Mouse (Mus musculus): Measurements from ENCODE around the gene Tead1. TPM values are rescaled to one million over a fixed set of nuclear protein-coding genes. Genes with fewer than 3 reads are reported as not detected.

The Tead1 gene
- polyA plus RNA-seq, 1 experiment from 2014 or later: 16.9 TPM

DNA sequence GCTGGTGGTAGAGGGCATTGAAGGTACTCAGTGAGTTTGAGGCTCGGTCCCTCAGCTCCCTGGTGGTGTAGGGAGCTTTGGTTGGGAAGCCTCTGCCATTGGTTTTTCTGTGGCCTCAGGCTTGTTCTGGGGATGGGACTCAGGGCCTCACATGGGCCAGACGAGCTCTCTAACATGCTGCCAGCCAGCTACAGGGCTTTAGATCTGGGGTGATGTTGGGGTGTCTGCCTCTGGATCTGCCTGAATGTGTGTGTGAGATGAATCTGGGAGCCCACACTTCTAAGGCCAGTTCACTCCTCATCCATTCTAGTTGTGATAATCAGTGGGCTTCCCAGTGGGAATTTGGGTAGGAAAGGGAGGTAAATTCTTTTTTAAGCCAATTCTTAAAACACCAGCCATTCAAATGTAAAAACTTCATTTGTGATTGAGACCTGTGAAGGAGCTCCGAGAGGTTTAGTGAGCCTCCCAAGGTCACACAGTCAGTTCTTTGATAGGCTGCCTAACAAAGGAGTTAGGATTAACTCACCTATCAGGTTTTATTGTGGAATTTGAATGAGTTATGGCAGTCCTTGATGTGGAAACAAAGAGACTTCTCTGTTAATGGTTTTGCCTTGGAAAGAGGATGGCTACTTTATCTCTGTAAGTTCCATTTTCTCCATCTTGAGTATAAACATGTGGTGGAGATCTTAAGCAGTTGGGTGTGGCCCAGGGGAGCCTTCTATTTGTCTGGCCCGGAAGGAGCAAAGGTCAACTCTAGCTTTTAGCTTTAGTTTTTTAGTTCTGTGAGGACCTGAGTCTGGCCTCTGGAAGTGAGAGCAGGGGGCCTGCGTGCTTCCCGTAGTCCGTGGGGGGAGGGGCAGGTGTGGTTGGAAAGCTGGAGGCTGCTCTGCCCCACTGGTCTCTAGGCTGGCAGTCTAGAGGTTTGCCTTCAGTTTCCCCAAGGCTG lies 12.0 kb downstream of the Tead1 start:
- Histone ChIP-seq H3K36me3 (no peaks in the 10 kb centered on the region), H3K9ac (replicated peaks) (no peak overlapping the region), H3K27me3 (0 out of 2 replicates have a peak, but pooled peaks cover 4% of the 10 kb centered on the region), H3K9me3 (no peaks in the 10 kb centered on the region), H3K4me2 (replicated peaks) (no peak overlapping the region), H3K4me1 (replicated peaks) (peaks cover 74% of the 10 kb centered on the region), H3K27ac (no peak overlapping the region), H3K4me3 (replicated peaks) (no peak overlapping the region)
- no peak for ATAC-seq
- 19% methylated on average over 7 of the region's 7 CpGs for WGBS

DNA sequence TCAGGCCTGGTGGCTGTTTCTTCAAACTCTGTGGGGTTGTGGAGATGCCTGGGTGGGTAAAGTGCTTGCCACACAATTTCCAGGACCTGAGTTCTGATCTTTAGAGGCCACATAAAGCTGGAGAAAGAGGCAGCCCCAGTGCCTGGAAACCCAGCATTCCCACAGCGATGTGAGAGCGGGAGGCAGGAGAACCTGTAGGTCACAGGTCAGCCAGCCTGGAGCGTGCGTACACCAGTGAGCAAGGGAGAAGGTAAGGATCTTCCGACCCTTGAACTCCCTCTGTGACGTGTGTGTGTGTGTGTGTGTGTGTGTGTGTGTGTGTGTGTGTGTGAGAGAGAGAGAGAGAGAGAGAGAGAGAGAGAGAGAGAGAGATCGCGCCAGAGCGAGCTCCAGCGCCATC lies 14.4 kb downstream of the Tead1 start:
- ATAC-seq: no peak
- peaks cover 78% of the 10 kb centered on the region for H3K4me1 ChIP-seq (replicated peaks)
- 0 out of 2 replicates have a peak, but pooled peaks cover 4% of the 10 kb centered on the region for H3K27me3 ChIP-seq
- H3K4me2 ChIP-seq (replicated peaks): no peak overlapping the region
- H3K27ac ChIP-seq: no peak overlapping the region
- no peaks in the 10 kb centered on the region for H3K9me3 ChIP-seq
- H3K9ac ChIP-seq (replicated peaks): no peak overlapping the region
- 83% methylated on average over 10 of the region's 10 CpGs for WGBS
- H3K36me3 ChIP-seq: no peaks in the 10 kb centered on the region
- H3K4me3 ChIP-seq (replicated peaks): no peak overlapping the region

DNA sequence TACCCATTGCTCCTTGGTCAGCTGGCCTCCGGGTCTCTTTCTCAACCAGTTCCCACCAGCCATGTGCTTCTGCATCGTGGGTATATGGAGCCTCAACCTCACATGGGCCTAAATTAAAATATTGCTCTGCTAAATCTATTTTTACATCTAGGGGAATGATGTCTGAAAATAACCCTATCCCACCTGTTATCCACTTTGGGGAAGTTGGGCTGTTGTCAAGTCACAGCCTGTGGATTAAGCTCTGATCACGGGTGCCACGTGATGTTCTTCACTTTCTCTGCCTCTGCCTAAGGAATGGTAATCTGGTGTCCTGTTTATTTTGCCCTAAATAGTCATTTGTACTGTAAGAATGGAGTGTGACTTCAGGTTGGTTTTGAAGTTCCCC lies 17.7 kb downstream of the Tead1 start:
- ATAC-seq: no peak
- 48% methylated on average over 4 of the region's 4 CpGs for WGBS
- no peak overlapping the region for H3K4me3 ChIP-seq (replicated peaks)
- H3K4me1 ChIP-seq (replicated peaks): peaks cover 71% of the 10 kb centered on the region
- H3K9ac ChIP-seq (replicated peaks): no peak overlapping the region
- no peaks in the 10 kb centered on the region for H3K9me3 ChIP-seq
- H3K36me3 ChIP-seq: no peaks in the 10 kb centered on the region
- H3K4me2 ChIP-seq (replicated peaks): no peak overlapping the region
- H3K27ac ChIP-seq: no peak overlapping the region; the same call in 1 of the 2 replicates
- no peaks in the 10 kb centered on the region for H3K27me3 ChIP-seq

GRCm38 (mm10) chr7:112697162-112697841 lies 18.2 kb downstream of the Tead1 start:
- ATAC-seq: peak; percentile 59
- Histone ChIP-seq H3K27me3 (no peaks in the 10 kb centered on the region), H3K4me3 (replicated peaks) (no peak overlapping the region), H3K9ac (replicated peaks) (no peak overlapping the region), H3K36me3 (no peaks in the 10 kb centered on the region), H3K9me3 (no peaks in the 10 kb centered on the region), H3K4me2 (replicated peaks) (peak overlapping the region; percentile 25; the same call in 1 of the 2 replicates), H3K4me1 (replicated peaks) (peaks cover 67% of the 10 kb centered on the region), H3K27ac (peak overlapping the region; percentile 66)
- 8% methylated on average over 10 of the region's 10 CpGs for WGBS

- no peak overlapping the region for H3K4me2 ChIP-seq (replicated peaks)
- peak; percentile 48; the same call in 1 of the 2 replicates for ATAC-seq
- no peaks in the 10 kb centered on the region for H3K9me3 ChIP-seq
- whole genome bisulfite sequencing: 70% methylated on average over 5 of the region's 5 CpGs
- no peak overlapping the region; the same call in 1 of the 2 replicates for H3K27ac ChIP-seq
- no peak overlapping the region for H3K4me3 ChIP-seq (replicated peaks)
- H3K36me3 ChIP-seq: no peaks in the 10 kb centered on the region
- H3K9ac ChIP-seq (replicated peaks): no peak overlapping the region
- H3K4me1 ChIP-seq (replicated peaks): peaks cover 56% of the 10 kb centered on the region
- H3K27me3 ChIP-seq: no peaks in the 10 kb centered on the region
Measured at GRCm38 (mm10) chr7:112700082-112700481, 21.0 kb downstream of the Tead1 start.

- Histone ChIP-seq H3K36me3 (no peaks in the 10 kb centered on the region), H3K9ac (replicated peaks) (no peak overlapping the region), H3K9me3 (no peaks in the 10 kb centered on the region), H3K27me3 (no peaks in the 10 kb centered on the region), H3K4me1 (replicated peaks) (peaks cover 24% of the 10 kb centered on the region), H3K4me2 (replicated peaks) (no peak overlapping the region), H3K27ac (no peak overlapping the region), H3K4me3 (replicated peaks) (no peak overlapping the region)
- ATAC-seq: no peak
- 86% methylated on average over 4 of the region's 4 CpGs for WGBS
Measured at GRCm38 (mm10) chr7:112703341-112703740, 24.2 kb downstream of the Tead1 start.

DNA sequence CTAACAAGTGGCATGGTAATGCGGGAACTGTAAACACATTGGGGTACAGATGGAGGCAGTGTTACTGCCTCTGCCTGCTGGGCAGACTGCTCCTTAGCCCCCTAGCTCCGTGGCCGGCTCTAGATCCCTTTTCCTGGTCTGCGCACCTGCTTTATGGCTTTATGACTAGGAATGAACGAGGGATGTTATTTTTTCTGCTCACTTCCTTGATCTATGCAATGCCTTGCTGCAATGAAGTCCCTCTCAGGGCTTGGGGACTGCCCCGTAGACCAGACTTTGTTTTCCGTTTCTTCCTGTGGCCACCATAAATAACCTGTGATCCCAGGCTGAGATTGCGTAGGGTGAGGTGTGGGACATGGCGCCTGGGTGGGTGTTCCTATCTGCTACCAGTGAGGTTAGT lies 26.8 kb downstream of the Tead1 start:
- Histone ChIP-seq H3K9me3 (no peaks in the 10 kb centered on the region), H3K27me3 (no peaks in the 10 kb centered on the region), H3K4me2 (replicated peaks) (no peak overlapping the region), H3K4me3 (replicated peaks) (no peak overlapping the region), H3K4me1 (replicated peaks) (peaks cover 6% of the 10 kb centered on the region; the same call in 1 of the 2 replicates), H3K9ac (replicated peaks) (no peak overlapping the region), H3K27ac (no peak overlapping the region), H3K36me3 (no peaks in the 10 kb centered on the region)
- WGBS: 82% methylated on average over 9 of the region's 9 CpGs
- no peak for ATAC-seq

DNA sequence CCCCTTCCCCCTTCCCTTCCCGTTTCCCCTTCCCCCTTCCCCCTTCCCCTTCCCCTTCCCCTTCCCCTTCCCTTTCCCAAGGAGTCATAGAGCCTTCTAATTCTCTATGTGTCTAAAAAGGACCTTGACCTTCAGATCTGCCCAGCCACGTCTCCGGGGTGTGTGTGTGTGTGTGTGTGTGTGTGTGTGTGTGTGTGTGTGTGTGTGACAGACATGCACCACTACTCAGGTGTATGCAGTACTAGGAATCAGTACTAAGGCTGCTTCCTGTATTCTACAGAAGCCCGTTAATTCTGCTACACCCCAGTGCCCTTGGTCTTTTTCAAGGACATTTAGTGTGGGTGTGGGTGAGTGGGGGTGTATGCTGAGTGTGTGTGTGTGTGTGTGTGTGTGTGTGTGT lies 27.6 kb downstream of the Tead1 start:
- Histone ChIP-seq H3K9ac (replicated peaks) (no peak overlapping the region), H3K27me3 (no peaks in the 10 kb centered on the region), H3K36me3 (no peaks in the 10 kb centered on the region), H3K9me3 (no peaks in the 10 kb centered on the region), H3K27ac (no peak overlapping the region), H3K4me3 (replicated peaks) (no peak overlapping the region), H3K4me2 (replicated peaks) (no peak overlapping the region), H3K4me1 (replicated peaks) (peaks cover 4% of the 10 kb centered on the region; the same call in 1 of the 2 replicates)
- WGBS: 78% methylated on average over 3 of the region's 4 CpGs
- ATAC-seq: no peak

DNA sequence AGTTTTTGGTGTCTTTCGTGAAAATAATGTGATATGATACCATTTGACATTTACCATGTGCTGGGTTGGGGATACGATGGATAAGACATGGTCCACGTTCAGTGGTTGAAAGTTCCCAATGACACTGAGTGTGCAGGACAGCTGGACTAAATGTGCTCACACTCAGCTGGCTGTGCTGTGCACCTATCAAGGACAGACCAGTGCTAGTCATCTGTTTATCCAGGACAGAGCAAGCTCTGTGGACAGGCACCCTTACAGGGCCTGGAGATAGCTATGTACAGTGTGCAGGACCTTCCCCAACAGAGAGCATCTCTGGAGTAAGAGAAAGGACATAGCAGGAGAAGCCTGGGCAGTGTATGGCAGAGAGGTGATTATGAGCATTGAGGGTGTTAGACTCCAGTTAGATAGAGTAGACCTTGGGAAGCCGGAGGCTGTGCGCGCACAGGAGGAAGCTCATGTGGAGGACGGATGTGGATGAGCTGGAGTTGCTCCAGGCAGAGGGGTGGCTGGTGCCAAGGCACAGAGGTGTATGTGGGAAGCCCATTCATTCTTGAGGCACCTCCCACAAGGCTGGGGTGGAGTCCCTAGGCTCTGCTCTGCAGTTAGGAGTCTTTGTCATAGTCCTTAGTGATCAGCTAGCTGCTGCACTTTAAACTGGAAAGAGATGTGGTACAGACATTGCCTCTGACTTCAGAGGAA lies 31.4 kb downstream of the Tead1 start:
- Histone ChIP-seq H3K4me2 (replicated peaks) (no peak overlapping the region), H3K4me1 (replicated peaks) (peaks cover 9% of the 10 kb centered on the region), H3K9me3 (no peaks in the 10 kb centered on the region), H3K27me3 (no peaks in the 10 kb centered on the region), H3K9ac (replicated peaks) (no peak overlapping the region), H3K4me3 (replicated peaks) (no peak overlapping the region), H3K36me3 (no peaks in the 10 kb centered on the region), H3K27ac (no peak overlapping the region)
- 93% methylated on average over 7 of the region's 7 CpGs for WGBS
- no peak for ATAC-seq

- H3K9ac ChIP-seq (replicated peaks): no peak overlapping the region
- no peak overlapping the region for H3K4me3 ChIP-seq (replicated peaks)
- no peak overlapping the region for H3K4me2 ChIP-seq (replicated peaks)
- ATAC-seq: no peak
- peaks cover 11% of the 10 kb centered on the region for H3K4me1 ChIP-seq (replicated peaks)
- H3K9me3 ChIP-seq: no peaks in the 10 kb centered on the region
- H3K27ac ChIP-seq: no peak overlapping the region
- WGBS: 90% methylated on average over 5 of the region's 5 CpGs
- no peaks in the 10 kb centered on the region for H3K27me3 ChIP-seq
- no peaks in the 10 kb centered on the region for H3K36me3 ChIP-seq
Measured at GRCm38 (mm10) chr7:112711977-112712376, 32.9 kb downstream of the Tead1 start.

GRCm38 (mm10) chr7:112713509-112713908 lies 34.4 kb downstream of the Tead1 start:
- WGBS: 79% methylated on average over 5 of the region's 5 CpGs
- ATAC-seq: no peak
- Histone ChIP-seq H3K4me2 (replicated peaks) (no peak overlapping the region), H3K4me3 (replicated peaks) (no peak overlapping the region), H3K27me3 (no peaks in the 10 kb centered on the region), H3K27ac (no peak overlapping the region), H3K9me3 (no peaks in the 10 kb centered on the region), H3K36me3 (no peaks in the 10 kb centered on the region), H3K4me1 (replicated peaks) (peaks cover 25% of the 10 kb centered on the region), H3K9ac (replicated peaks) (no peak overlapping the region)

DNA sequence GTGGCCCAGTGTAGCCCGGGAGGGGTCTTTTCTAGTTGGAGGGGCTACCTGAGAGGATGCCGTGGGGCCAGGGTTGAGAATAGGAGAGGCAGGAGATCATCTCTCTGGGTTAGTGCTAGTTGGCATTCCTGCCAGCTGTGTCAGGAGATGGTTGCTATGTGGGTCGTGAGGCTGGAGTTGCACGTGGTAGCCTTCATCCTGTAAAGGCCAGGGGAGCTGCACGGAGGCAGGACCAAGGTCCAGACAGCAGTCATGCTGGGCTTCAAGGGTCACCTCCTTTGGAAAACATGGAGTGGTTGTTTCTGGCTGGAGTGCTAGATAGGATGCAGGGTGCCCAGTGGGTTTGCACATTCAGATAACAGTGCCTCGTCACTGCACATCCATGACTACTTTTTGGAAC lies 35.7 kb downstream of the Tead1 start:
- Histone ChIP-seq H3K9ac (replicated peaks) (no peak overlapping the region), H3K9me3 (no peaks in the 10 kb centered on the region), H3K36me3 (no peaks in the 10 kb centered on the region), H3K27ac (no peak overlapping the region), H3K4me3 (replicated peaks) (no peak overlapping the region), H3K4me2 (replicated peaks) (no peak overlapping the region), H3K4me1 (replicated peaks) (peaks cover 32% of the 10 kb centered on the region), H3K27me3 (no peaks in the 10 kb centered on the region)
- ATAC-seq: no peak
- 81% methylated on average over 6 of the region's 6 CpGs for WGBS
